Mouse (Mus musculus): Measurements from ENCODE around the gene Ror2. TPM values are rescaled to one million over a fixed set of nuclear protein-coding genes. Genes with fewer than 3 reads are reported as not detected.

Ror2 gene
- polyA plus RNA-seq, 1 experiment: not detected

- Histone ChIP-seq H3K27ac (ENCODE audit: control insufficient read depth, insufficient read depth, low read depth, low read length, poor library complexity) (no peak overlapping the region), H3K4me1 (ENCODE audit: control insufficient read depth, insufficient read depth, low read length) (no peaks in the 10 kb centered on the region), H3K4me3 (replicated peaks; ENCODE audit: control insufficient read depth, low read depth, low read length) (no peak overlapping the region)
- no peak for TF ChIP-seq POLR2A (IDR thresholded peaks at IDR 0.05; ENCODE audit: borderline replicate concordance, control insufficient read depth, low read depth, low read length)
- TF ChIP-seq CTCF (IDR thresholded peaks at IDR 0.05; ENCODE audit: control insufficient read depth, insufficient read depth, low read length): no peak
- WGBS: 91% methylated on average over 8 of the region's 8 CpGs
Observed at GRCm38 (mm10) chr13:53068461-53068860, 217.5 kb downstream of the Ror2 start.

- WGBS: 90% methylated on average over 11 of the region's 11 CpGs
- Histone ChIP-seq H3K4me1 (ENCODE audit: control insufficient read depth, insufficient read depth, low read length) (no peaks in the 10 kb centered on the region), H3K27ac (ENCODE audit: control insufficient read depth, insufficient read depth, low read depth, low read length, poor library complexity) (no peak overlapping the region)
Observed at GRCm38 (mm10) chr13:53067949-53068348, 218.0 kb downstream of the Ror2 start.

GRCm38 (mm10) chr13:53065122-53065521 lies 220.8 kb downstream of the Ror2 start:
- H3K4me3 ChIP-seq (replicated peaks; ENCODE audit: control insufficient read depth, low read depth, low read length): no peak overlapping the region
- WGBS: 51% methylated on average over 11 of the region's 11 CpGs
- H3K27ac ChIP-seq (ENCODE audit: control insufficient read depth, insufficient read depth, low read depth, low read length, poor library complexity): no peak overlapping the region
- H3K4me1 ChIP-seq (ENCODE audit: control insufficient read depth, insufficient read depth, low read length): no peaks in the 10 kb centered on the region
- no peak for TF ChIP-seq CTCF (IDR thresholded peaks at IDR 0.05; ENCODE audit: control insufficient read depth, insufficient read depth, low read length)
- no peak for TF ChIP-seq POLR2A (IDR thresholded peaks at IDR 0.05; ENCODE audit: borderline replicate concordance, control insufficient read depth, low read depth, low read length)

More at GRCm38 (mm10) chr13:53067949-53068348, 218.0 kb downstream of the Ror2 start:
- TF ChIP-seq POLR2A (IDR thresholded peaks at IDR 0.05; ENCODE audit: borderline replicate concordance, control insufficient read depth, low read depth, low read length): no peak
- no peak for TF ChIP-seq CTCF (IDR thresholded peaks at IDR 0.05; ENCODE audit: control insufficient read depth, insufficient read depth, low read length)
- no peak overlapping the region for H3K4me3 ChIP-seq (replicated peaks; ENCODE audit: control insufficient read depth, low read depth, low read length)

- no peak overlapping the region for H3K27ac ChIP-seq (ENCODE audit: control insufficient read depth, insufficient read depth, low read depth, low read length, poor library complexity)
- no peaks in the 10 kb centered on the region for H3K4me1 ChIP-seq (ENCODE audit: control insufficient read depth, insufficient read depth, low read length)
- H3K4me3 ChIP-seq (replicated peaks; ENCODE audit: control insufficient read depth, low read depth, low read length): no peak overlapping the region
- TF ChIP-seq POLR2A (IDR thresholded peaks at IDR 0.05; ENCODE audit: borderline replicate concordance, control insufficient read depth, low read depth, low read length): no peak
- TF ChIP-seq CTCF (IDR thresholded peaks at IDR 0.05; ENCODE audit: control insufficient read depth, insufficient read depth, low read length): no peak
- WGBS: 79% methylated on average over 1 of the region's 1 CpGs
Observed at GRCm38 (mm10) chr13:53064681-53065080, 221.2 kb downstream of the Ror2 start.

Other genes with a start within 250 kb of the Ror2 start
- gene Sptlc1, start 91.3 kb upstream of the Ror2 start, polyA plus RNA-seq (2011; ENCODE audit: insufficient read depth, insufficient read length, low replicate concordance, missing spikeins): 14.9 and 22.9 TPM in 2 replicates
- not detected in 2 replicates for gene Msx2, start 186.9 kb upstream of the Ror2 start, polyA plus RNA-seq (2011; ENCODE audit: insufficient read depth, insufficient read length, low replicate concordance, missing spikeins)

Measured in bone marrow, adult 2 months (tissue).